Mouse (Mus musculus) ovary, postnatal 10 days (tissue): ENCODE measurements at regions not wholly inside any gene's neighbourhood (a gene's known extent, or its start where the extent isn't known, plus 50 kb on each side); places are given as distances from the start of the nearest gene placed in this dataset.

Experiments used
- DNase-seq: peaks from one replicate; pipeline ENCODE4 v3.0.0; 2022; ENCODE audit warnings: low spot score

DNA sequence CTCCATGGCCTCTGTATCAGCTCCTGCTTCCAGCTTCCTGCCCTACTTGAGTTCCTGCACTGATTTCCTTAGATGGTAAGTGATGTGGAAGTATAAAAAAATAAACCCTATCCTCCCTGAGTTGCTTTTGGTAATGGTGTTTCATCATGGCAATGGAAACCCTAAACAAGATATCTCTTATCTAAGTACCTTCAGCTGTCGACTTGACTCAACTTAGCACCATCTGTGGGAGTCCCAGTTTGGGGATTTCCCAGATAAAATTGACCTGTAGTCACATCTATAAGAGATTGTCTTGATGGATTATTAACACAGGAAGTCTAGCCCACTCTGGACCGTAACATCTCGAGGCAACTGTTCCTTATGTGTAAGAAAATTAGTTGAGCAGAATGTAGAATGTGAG lies 570.2 kb upstream of the Gm10306 start:
- no peak for DNase-seq

DNA sequence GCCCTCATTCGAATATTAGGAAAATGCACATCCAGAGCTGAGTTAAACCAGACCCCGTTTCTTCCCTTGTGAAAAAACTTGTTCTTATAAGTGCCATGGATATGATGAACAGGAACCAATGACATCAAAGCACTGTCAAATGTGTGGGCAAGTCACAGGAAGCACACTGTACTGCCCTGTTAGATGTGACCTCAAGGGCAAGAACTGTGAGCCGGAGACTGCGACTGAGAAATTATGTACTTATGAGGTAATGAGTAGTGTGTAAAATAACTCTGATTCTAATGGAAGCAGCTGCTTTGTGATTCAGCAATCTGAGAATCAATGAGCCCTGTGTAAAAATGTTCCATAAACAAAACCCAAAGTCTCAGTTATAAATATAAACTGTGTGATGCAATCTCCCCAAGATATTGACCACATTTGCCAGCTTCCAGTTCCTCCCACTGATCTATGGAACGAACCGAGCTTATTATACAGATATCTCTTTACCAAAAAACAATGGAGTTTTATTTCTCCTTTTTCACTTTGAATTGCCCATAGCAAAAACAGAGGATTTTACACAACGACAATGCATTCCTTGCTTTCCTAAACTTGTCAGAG lies 566.0 kb upstream of the Gm10306 start:
- no peak for DNase-seq

DNA sequence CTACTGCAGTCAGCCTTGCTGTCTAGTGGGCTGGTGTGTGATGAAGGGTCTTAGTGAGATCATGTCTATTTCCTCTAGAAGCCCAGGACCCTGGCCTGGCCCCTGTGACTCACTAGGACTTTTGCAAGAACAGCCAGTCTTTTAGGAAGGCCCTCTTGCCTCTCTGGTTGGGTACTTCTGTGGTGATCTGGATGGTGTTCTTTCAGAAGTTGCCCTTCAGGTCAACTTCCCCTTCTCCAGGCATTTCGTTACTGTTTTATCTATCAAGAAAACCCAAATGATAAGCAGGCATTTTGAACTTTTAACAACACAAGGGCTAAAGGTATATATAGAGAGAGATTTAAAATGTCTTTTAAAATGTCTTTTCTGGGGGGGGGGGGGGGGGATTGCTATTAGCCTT lies 550.5 kb upstream of the Gm10306 start:
- DNase-seq: no peak

DNA sequence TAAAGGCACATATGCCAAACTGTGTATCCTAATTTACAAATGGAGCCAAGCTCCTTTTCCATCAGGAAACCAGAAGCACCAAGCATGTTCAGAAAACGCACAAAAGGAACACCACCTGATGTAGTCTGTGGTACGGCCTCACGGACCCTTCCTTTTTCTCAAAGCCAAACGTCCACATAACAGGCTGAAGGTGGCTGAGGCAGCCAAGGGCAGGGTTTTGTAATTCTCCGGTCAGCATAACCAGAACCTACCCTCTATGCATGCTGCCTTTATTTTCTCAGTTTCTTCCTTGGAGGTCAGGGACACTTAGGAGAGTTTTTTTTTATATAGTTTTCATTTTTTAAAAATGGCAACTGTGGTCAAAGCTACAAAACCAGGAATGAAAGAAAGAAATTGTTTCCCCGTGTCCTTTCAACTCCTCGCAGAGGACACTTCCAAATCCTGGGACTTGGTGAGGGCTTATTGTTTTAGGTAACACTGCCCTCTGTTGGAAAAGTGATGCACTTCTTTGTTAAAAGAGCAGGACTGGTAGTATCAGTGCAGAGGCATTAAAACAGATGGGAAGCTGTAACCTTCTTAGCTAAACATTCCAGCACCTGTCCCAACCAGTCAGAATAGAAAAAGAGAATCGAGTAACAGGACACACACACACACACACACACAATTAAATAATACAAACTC lies 549.1 kb upstream of the Gm10306 start:
- no peak for DNase-seq

DNA sequence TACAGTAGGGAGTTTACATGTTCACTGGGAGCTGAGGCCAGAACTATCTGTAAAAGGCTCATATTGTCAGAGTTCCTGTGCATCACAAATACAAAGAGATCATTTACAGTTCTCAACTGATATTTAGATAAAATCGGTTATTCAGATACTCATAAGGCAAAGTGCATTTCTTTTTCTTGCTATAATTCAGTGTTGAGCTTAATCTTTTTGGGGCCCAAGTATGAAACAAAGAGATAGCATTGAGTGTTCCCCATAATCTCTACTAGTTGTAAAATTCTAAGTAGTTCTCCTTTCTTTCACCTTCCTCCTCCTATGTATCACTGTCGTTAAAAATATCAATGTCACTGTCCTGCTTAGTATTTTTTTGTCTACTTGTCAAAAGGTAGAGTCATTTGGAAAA lies 540.6 kb upstream of the Gm10306 start:
- DNase-seq: no peak

DNA sequence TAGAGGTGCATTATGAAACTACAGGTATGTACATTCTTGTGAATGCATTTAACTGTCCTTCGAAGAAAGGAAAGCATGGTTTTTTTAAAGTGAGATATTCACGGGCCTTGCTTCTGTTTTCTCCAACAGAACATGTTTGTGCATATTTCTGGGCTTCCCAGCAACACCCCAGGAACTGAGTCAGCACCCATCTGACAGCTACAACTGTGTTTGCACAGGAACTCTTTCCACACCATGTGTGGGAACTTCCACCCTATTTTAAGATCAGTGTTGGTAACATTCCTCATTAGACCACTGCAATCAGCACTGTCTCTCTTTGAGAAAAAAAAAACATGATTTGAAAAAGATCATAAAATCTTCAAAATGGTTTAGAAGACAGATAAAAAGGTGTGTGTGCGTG lies 538.6 kb upstream of the Gm10306 start:
- no peak for DNase-seq

DNA sequence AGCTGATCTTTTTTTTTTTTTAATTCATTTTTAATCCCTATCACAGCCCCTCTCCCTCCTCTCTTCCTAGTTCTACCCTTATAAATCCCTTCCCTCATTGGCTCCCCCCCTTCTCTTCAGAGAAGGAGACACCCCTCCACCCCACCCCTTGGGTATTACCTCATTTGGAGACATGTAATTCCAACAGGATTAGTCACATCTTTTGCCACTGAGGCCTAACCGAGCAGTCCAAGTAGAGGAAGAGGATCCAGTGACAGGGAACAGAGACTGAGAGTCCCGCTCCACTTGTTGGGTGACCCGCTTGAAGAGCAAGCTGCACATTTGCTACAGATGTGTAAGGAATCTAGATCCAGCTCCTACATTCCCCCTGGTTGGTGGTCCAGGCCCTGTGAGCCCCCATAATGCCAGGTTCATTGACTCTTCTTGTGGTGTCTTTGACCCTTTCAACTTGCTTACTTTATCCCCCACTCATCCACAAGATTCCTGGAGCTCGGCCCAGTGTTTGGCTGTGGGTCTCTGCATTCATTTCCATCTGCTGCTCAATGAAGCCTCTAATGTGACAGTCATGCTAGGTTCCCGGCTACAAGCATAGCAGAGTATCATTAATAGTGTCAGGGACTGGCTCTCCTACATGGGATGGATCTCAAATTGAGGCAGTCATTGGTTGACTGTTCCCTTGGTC lies 506.6 kb upstream of the Gm10306 start:
- no peak for DNase-seq

DNA sequence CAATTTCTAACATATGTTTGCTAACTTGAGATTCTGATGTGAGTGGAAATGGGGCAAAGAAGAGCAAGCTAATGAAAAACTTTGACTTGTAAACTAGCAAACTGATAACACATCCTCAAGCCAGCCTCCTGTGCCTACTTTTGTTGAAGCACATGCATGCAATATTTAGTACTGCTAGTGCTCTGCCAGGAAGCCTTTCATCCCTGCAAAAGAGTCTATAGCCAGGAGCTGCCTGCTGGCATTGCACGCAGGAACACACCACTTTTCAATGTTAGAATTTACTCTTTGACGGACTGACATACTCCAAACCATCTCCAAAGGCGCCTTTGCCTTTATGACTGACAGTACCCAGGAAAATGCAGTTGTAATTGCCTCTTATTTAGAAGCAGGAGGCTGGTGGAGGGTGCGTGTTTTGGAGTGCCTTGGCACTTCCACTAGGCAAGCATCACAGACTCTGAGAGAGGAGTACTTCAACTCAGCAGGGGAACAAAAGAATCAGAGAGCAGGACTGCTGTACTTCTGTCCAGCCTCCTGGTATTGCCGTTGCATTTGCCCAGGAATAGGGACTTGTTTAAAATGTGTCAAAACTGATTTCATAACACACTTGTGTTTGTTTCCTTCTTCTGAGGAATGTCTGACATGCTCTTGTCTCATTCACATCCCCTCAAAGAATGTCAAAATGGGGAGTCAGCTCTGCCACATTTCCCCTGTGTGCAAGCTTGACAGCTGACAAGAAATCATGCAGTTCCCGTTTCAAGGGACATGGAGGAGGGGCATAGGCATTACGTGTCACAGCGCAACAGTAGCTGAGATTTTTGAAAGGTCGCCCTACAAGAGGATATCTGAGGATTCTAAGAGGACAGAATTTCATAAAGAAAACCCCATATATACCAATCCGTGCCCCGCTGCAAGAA lies 503.8 kb upstream of the Gm10306 start:
- DNase-seq: no peak

DNA sequence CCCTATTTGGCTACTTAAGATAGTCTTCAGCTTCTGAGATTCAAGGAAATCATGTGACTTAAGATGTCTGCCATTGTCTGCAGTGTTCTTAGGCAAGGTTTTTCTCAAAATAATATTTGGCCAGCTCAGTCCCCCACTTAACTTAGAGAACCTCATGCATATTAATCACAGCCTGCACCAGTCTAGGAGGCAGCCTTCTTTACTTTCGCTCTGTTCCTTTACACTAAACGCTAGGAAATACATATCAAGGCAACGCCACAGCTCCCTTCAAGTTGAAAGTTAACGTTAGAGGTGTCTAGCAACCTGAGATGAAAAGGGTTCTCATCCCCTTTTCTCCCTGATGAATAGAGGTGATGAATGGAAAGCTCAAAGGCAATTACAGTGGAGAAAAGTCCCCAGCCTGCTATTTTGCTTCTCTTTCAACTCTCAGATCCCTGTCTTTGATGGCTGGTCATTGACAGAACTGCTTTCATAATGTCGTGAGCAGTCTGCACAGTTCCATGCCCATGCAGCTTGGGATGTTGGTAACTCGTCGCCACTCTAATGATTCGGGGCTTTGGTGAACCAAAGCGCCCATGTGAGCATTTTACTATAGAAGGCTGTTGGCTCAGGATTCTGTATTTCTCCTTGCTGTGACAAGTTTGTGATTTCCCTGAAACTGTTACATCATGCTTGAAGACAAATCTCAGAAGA lies 483.0 kb upstream of the Gm10306 start:
- DNase-seq: no peak

DNA sequence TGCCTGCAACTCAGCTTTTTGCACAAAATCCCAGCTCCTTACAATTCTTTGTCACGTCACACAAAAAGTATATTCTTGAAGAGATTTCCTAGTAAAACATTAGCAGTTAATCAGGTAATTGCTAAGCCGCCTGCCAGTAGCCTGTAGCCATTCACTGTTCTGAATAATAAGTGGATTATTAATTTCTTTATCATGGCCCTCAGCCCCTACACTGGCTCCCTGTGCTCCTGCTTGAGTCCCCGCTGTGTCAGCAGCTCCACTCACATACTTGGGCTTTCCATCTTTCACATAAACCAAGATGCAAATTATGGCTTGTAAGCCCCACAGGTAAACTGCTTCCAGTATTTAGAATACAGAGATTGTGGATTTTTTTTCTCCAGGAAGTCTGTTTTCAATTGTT lies 473.5 kb upstream of the Gm10306 start:
- no peak for DNase-seq

DNA sequence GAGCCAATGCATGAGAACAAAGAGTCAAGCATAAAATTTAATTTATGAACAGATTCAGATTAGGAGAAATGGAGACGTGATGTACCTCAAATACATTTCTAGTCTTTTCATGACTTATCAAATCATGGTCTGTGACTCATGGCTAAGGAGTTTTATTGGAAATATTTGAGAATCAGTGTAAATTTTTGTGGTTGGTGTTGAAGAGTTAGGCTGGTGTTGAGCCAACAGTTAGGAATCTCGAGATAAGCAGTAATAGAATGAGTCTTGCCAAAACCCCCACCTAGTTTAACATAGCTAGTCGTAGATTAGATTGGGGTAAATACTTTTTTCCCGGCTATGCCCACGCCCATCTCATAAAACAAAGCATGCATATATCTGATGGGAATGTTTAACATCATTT lies 462.0 kb upstream of the Gm10306 start:
- no peak for DNase-seq

DNA sequence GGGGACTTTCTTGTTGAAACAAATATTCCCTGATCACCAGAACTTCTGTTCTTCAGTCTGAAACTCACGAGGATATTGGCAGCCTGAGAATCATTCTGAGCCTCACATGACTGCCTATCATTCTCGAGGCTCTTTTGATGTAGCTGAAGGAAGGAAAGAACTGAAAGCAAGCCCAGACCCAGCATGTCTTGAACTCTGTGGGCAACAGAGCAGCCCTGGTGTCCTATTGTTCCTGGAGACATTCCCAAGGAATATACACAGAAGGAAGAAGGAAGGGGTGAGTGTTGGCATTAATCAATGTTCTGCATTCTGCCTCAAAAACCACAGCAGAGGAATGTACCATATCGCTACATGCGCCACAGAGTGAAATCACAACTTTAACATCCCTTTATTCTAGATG lies 449.4 kb upstream of the Gm10306 start:
- no peak for DNase-seq

DNA sequence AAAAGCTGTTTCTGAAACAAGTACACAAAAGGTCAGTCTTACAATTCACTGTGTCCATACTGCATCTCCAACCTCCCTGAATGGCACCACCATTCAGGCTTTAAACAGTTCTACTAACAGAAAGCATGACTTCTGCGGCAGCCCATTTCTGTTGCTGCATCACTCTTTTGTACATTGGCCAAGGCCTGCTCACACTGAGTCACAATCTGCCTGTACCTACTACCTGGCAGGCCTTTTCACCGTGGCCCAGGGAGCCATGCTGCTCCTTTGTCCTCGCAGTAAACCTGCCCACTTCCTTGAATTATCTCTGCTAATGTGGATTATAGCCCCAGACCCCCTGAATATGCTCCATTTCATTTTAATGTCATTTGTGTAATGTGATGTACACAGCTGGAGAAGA lies 439.5 kb upstream of the Gm10306 start:
- no peak for DNase-seq

DNA sequence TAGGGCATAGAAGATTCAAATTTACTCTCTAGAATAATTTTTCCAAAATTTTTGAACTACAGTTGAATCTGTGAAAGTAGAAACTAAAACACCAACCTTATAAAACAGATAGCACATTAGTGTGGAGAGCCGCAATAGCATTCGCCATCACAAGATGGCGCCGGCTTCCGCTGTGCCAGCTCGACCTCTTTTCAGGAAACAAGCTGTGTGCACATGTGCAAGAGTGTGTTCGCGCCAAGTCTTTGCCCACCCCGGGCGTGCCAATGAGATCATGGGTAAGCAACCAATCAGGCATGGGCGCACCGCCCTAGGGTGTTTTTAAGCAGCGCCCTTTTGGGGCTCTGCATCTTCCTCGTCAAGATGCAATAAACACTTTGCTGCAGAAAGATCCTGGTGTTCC lies 432.2 kb upstream of the Gm10306 start:
- DNase-seq: no peak

DNA sequence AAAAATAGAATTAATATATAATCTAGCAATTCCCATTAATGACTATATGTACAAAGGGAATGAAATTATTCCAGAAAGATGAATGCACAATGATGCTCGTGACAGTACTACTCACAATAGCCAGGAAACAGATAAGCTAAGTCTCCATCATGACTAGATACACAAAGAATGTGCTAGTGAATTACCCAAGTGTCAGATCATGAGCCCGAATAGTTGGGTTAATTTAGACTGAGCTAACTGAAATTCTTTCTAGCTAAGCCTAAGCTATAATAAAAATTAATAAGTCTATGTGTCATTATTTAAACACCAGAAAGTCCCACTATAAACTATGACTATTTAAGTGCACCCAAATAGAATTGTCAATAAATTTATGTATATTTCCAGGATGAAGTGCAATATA lies 418.4 kb upstream of the Gm10306 start:
- DNase-seq: no peak

DNA sequence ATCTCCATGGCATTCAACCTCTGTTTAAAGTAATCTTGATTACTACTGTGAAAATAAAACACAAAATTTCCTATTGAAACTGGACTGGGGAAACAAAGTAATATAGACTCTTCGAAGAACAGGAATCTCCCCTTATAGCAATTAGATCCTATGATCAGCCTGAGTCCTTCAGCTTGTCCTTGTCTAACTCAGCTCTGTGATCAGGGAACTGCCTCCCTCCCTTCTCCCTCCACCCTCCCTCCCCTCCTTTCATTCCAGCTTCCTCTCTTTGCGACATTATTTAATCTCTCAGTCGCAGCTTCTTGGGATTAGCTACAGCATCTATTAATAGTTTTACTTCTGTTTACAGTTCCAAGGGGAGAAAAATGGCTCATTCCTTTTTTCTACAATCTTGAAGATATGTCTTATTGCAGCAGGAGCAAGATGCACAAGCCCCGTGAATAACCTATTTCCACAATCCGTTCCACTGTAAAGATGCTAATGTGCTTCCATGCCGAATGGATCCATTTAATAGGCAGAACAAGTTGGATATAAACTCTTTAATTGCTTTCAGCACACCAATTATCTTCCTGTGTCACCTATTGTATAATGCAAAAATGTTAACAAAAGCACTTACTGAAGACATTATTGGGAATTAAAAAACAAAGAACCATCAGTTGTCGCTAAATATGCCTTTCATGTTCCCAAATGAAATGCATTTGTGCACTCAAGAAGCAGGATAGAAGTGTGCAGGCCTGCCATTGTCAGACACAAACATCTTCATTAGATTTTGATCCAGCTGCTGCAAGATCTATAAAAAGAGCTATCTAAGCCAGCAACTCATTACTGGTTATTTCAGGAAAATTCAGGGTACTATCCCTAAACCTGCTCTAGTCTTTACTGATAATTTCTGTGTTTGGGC lies 411.2 kb upstream of the Gm10306 start:
- DNase-seq: no peak

DNA sequence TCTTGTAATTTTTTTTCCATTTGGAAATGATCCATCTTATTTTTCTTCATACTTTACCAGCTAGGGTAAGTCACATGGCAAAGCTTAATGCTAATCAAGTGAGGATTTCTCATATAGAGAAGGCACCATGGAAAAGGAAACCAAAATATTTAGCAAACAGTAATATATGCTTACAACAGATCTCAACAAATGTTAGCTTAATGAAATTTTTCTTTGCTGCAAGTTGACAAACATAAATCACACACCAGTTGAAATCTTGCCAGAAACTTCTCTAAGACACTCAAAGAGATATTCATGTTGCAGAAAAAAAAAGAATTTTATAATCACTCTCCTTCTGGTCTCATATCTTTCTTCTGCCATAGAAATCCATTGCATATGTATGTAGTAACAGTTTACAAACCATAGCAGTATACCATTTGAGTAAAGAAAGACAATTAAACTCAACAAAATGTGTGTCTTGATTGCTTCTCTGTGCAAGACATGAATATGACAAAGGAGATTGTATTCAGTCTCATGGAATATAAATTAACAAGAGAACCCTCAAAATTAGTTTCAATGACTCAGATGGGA lies 408.3 kb upstream of the Gm10306 start:
- DNase-seq: no peak

DNA sequence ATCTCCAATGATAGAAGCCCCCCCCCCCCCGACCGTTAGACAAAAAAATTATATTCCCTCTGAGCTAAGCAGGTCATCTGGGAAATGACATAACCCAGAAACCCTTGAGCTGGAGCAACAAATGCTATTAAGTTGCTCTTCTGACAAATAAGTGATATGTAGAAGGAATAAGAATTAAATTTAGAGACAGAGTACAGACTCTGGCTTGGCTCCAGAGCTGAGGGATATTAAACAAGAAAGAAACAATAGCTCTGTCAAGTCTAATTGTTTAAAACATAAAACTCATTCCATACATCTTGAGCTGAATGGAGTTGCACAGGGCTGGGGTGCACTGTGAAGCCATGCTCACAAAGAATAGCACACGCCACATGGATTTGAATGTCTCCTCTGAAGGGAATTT lies 407.3 kb upstream of the Gm10306 start:
- DNase-seq: no peak

DNA sequence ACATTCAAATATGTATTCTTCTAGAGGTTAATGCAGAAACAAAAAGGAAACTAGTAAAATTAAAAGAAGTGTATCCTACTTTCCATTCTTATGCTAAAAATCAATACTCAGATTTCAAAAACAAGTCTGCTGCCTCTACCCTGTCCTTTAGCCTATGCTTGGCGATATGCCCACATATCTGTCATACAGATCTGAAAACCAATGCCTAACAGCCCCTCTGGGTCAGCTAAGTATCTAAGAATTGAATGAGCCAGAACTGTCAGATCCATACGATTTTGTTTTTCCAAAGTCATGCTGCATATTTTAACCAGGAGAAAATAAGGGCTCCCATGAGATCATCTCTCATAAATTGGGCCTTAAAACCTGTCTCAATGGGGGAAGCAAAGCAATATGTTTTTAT lies 395.7 kb upstream of the Gm10306 start:
- DNase-seq: no peak

DNA sequence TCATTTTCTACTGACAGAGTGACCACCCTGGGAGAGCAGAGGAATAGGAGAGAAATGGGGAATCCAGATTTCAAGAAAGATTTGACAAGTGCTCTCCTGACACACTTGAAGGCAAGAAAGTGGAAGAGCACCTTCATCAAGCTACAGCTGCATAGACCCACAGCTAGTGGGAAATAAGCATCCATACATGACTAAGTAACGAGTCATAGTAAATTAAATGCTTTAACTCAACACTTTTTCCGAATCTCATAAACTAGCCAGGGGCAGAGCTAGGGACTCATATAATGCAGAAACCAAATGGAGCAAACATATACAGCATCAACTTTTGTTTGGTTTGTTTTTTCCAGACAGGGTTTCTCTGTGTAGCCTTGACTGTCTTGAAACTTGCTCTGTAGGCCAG lies 383.2 kb upstream of the Gm10306 start:
- no peak for DNase-seq

DNA sequence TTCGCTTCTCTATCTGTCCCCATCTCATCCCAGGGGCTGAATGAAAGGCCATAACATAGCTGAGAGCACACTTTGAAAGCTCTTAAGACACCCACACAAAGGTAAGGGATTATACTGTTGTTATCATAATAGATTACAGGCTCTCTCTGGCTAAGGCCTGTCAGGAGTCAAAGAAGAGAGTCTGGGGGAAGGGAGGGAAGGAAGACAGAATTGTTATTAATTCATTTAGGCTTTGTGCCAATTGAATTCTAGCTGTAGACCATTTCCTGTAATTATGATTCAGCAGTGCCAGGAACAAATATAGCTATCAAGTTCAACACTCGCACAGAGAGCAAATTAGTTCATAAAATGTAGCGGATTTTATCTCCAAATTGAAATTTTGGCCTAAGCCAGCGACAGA lies 369.3 kb upstream of the Gm10306 start:
- no peak for DNase-seq
